Mouse (Mus musculus) stomach, postnatal 0 days (tissue): ENCODE measurements around the gene Tal1.

Experiments used
- CTCF ChIP-seq: IDR thresholded peaks from 2 replicates; pipeline ENCODE4 v1.5.1; 2016; ENCODE audit warnings: antibody characterized with exemption, low read depth, mild to moderate bottlenecking, moderate library complexity
- EP300 ChIP-seq: optimal IDR thresholded peaks from 2 replicates; pipeline ENCODE3; 2016; ENCODE audit warnings: antibody characterized with exemption

GRCm38 (mm10) chr4:115103510-115103909 lies 47.3 kb downstream of the Tal1 start:
- TF ChIP-seq EP300: no peak
- no peak for TF ChIP-seq CTCF
